Mouse (Mus musculus) ES-Bruce4 (cell line): ENCODE measurements around the gene Pitpnb.

ENCODE experiments used
- CTCF ChIP-seq: IDR thresholded peaks from one replicate; pipeline ENCODE4 v1.8.1; 2011; ENCODE audit warnings: low read depth, low read length
- POLR2A ChIP-seq: IDR thresholded peaks from one replicate; pipeline ENCODE4 v1.8.1; 2011; ENCODE audit warnings: low read length; ENCODE audit not compliant: insufficient read depth

- no peak for TF ChIP-seq CTCF
- no peak for TF ChIP-seq POLR2A
These were observed 5.6 kb downstream of the Pitpnb start for GRCm38 (mm10) chr5:111335939-111336691.
